Mouse (Mus musculus): ENCODE measurements around the gene Olfr659.

The Olfr659 gene

GRCm38 (mm10) chr7:104666453-104666852 is at the start of gene Olfr659:
TSS of gene Olfr659 (plus strand) at chr7:104666753.
- no peak for DNase-seq

DNA sequence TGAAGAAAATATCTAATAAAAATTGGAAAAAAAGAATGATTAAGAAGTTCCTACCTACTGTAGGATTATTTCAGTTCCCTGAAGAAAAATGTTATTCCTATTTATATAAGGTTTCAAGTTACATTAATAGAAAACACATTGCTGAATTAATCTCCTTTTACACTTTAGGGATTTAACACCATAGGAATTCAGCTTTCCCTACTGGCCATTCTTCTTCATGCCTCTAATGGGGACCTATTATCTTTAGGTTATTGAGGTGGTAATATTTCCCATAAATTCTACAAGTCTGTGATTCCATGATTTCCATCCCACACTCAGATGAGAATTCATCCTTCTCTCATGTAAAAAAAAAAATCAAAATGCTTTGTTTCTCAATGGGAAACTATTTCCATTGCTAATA is 42.1 kb upstream of the Olfr659 start, which contains the start of gene Olfr657:
Gene Olfr657 (plus strand): TSS at position 301 of the 400 bp plus-strand sequence.
- DNase-seq = no peak

- DNase-seq = peak; percentile 3 to 4
These were observed 19.6 kb upstream of the Olfr659 start, which contains the start of gene Olfr658 for GRCm38 (mm10) chr7:104646841-104647482. TSS of gene Olfr658 (minus strand) at chr7:104647305.

GRCm38 (mm10) chr7:104686201-104686600 is 19.6 kb downstream of the Olfr659 start, which contains the start of gene Olfr661:
TSS of gene Olfr661 (plus strand) at chr7:104686501.
- no peak for DNase-seq

Data from cerebellum, adult 18-20 months (tissue).